Mouse (Mus musculus) T-cell, adult 2 months (primary cell): ENCODE results near the gene Rin3.
A peak's percentile ranks its signal among the peaks of the same experiment; 100 is the strongest.

ENCODE experiments used
- DNase-seq: peaks from one replicate; pipeline ENCODE4 v3.0.0; 2022; ENCODE audit warnings: low spot score

Rin3 gene

GRCm38 (mm10) chr12:102302831-102303351 lies 20.0 kb downstream of the Rin3 start:
- DNase-seq, result no peak

- no peak for DNase-seq
These were observed 21.0 kb downstream of the Rin3 start for GRCm38 (mm10) chr12:102303867-102304266.

GRCm38 (mm10) chr12:102305069-102305836 lies 22.4 kb downstream of the Rin3 start:
- no peak for DNase-seq

GRCm38 (mm10) chr12:102308001-102308456 lies 25.2 kb downstream of the Rin3 start:
- no peak for DNase-seq

- DNase-seq, result peak; percentile 87
These were observed 25.7 kb downstream of the Rin3 start for GRCm38 (mm10) chr12:102308457-102309011.

GRCm38 (mm10) chr12:102309099-102309799 lies 26.4 kb downstream of the Rin3 start:
- DNase-seq, result no peak

- DNase-seq, result no peak
These were observed 26.9 kb downstream of the Rin3 start for GRCm38 (mm10) chr12:102309800-102310195.

GRCm38 (mm10) chr12:102310261-102310660 lies 27.4 kb downstream of the Rin3 start:
- DNase-seq, result no peak

GRCm38 (mm10) chr12:102311454-102311853 lies 28.6 kb downstream of the Rin3 start:
- no peak for DNase-seq

GRCm38 (mm10) chr12:102319150-102319549 lies 36.3 kb downstream of the Rin3 start:
- no peak for DNase-seq

GRCm38 (mm10) chr12:102319899-102320298 lies 37.1 kb downstream of the Rin3 start:
- peak; percentile 15 for DNase-seq

GRCm38 (mm10) chr12:102320322-102320721 lies 37.5 kb downstream of the Rin3 start:
- no peak for DNase-seq

GRCm38 (mm10) chr12:102321064-102321728 lies 38.3 kb downstream of the Rin3 start:
- peak; percentile 12 for DNase-seq

- no peak for DNase-seq
These were observed 39.0 kb downstream of the Rin3 start for GRCm38 (mm10) chr12:102321855-102322254.

GRCm38 (mm10) chr12:102323392-102323791 lies 40.5 kb downstream of the Rin3 start:
- no peak for DNase-seq

- no peak for DNase-seq
These were observed 41.5 kb downstream of the Rin3 start for GRCm38 (mm10) chr12:102324156-102324885.

GRCm38 (mm10) chr12:102324886-102325220 lies 42.0 kb downstream of the Rin3 start:
- DNase-seq, result no peak

- no peak for DNase-seq
These were observed 44.0 kb downstream of the Rin3 start for GRCm38 (mm10) chr12:102326753-102327340.

- no peak for DNase-seq
These were observed 44.7 kb downstream of the Rin3 start for GRCm38 (mm10) chr12:102327525-102327924.

GRCm38 (mm10) chr12:102328090-102328489 lies 45.2 kb downstream of the Rin3 start:
- DNase-seq, result no peak

GRCm38 (mm10) chr12:102330188-102330587 lies 47.3 kb downstream of the Rin3 start:
- no peak for DNase-seq
